Mouse (Mus musculus) ovary, adult 18-20 months (tissue): ENCODE measurements around the gene Gm30302.

Source experiments
- DNase-seq: peaks from one replicate; pipeline ENCODE4 v3.0.0; 2022; ENCODE audit warnings: low spot score, mixed read lengths

Gene Gm30302

GRCm38 (mm10) chr13:49738011-49738410 is 60.8 kb downstream of the Gm30302 start:
- DNase-seq = no peak

GRCm38 (mm10) chr13:49736430-49736829 is 62.4 kb downstream of the Gm30302 start:
- no peak for DNase-seq
